Mouse (Mus musculus) c-Kit-negative CD71-positive TER-119-positive erythroid progenitor cells, embryonic 14.5 days (primary cell): Measurements from ENCODE around the gene Olfr1274-ps.
"Not testable (repeated sequence)": the region's sequence is repeated elsewhere in the genome, so short reads cannot be mapped to it uniquely, and the experiment has no call there.

Experiments used
- DNase-seq: peaks from one replicate; pipeline ENCODE4 v3.0.0-alpha.2; 2013; ENCODE audit warnings: low read depth, low spot score

The Olfr1274-ps gene

GRCm38 (mm10) chr2:90398633-90399107 lies at the start of gene Olfr1274-ps:
Gene Olfr1274-ps (plus strand): TSS chr2:90398683.
- not testable (repeated sequence) for DNase-seq

GRCm38 (mm10) chr2:90351047-90351446 lies 47.4 kb upstream of the Olfr1274-ps start:
- DNase-seq: not testable (repeated sequence)

- not testable (repeated sequence) for DNase-seq
Measured at GRCm38 (mm10) chr2:90351540-90351939, 46.9 kb upstream of the Olfr1274-ps start.

- DNase-seq: not testable (repeated sequence)
Measured at GRCm38 (mm10) chr2:90359229-90359628, 39.3 kb upstream of the Olfr1274-ps start.

GRCm38 (mm10) chr2:90360199-90360598 lies 38.3 kb upstream of the Olfr1274-ps start:
- not testable (repeated sequence) for DNase-seq

- not testable (repeated sequence) for DNase-seq
Measured at GRCm38 (mm10) chr2:90414110-90414821, 15.8 kb downstream of the Olfr1274-ps start.

GRCm38 (mm10) chr2:90422282-90422681 lies 23.8 kb downstream of the Olfr1274-ps start:
- not testable (repeated sequence) for DNase-seq

- not testable (repeated sequence) for DNase-seq
Measured at GRCm38 (mm10) chr2:90424937-90425336, 26.5 kb downstream of the Olfr1274-ps start.

- not testable (repeated sequence) for DNase-seq
Measured at GRCm38 (mm10) chr2:90428988-90429717, 30.7 kb downstream of the Olfr1274-ps start.

GRCm38 (mm10) chr2:90429782-90430181 lies 31.3 kb downstream of the Olfr1274-ps start:
- not testable (repeated sequence) for DNase-seq

- DNase-seq: not testable (repeated sequence)
Measured at GRCm38 (mm10) chr2:90437453-90437852, 39.0 kb downstream of the Olfr1274-ps start.

- DNase-seq: not testable (repeated sequence)
Measured at GRCm38 (mm10) chr2:90440169-90440568, 41.7 kb downstream of the Olfr1274-ps start.

- DNase-seq: not testable (repeated sequence)
Measured at GRCm38 (mm10) chr2:90441811-90442210, 43.3 kb downstream of the Olfr1274-ps start.

GRCm38 (mm10) chr2:90443811-90444210 lies 45.3 kb downstream of the Olfr1274-ps start:
- no peak for DNase-seq

- no peak for DNase-seq
Measured at GRCm38 (mm10) chr2:90448967-90449740, 50.7 kb downstream of the Olfr1274-ps start.

- no peak for DNase-seq
Measured at GRCm38 (mm10) chr2:90452380-90452779, 53.9 kb downstream of the Olfr1274-ps start.
